Mouse (Mus musculus) neural tube, embryonic 11.5 days (tissue): Measurements from ENCODE around the gene Hist2h2aa1. TPM values are rescaled to one million over a fixed set of nuclear protein-coding genes. Genes with fewer than 3 reads are reported as not detected.
A peak's percentile ranks its signal among the peaks of the same experiment; 100 is the strongest.
"Not testable (repeated sequence)": the region's sequence is repeated elsewhere in the genome, so short reads cannot be mapped to it uniquely, and the experiment has no call there.

ENCODE experiments used
- ATAC-seq: fragments of 200-750 bp; cut with Nextera tagmentation; 2 replicates; pipeline ENCODE4 v1.8.0; 2017; ENCODE audit warnings: moderate number of reproducible peaks, mild to moderate bottlenecking, moderate TSS enrichment, moderate library complexity; ENCODE audit not compliant: insufficient read depth, low FRiP score, low TSS enrichment
- DNase-seq: peaks from one replicate; pipeline ENCODE4 v3.0.0-alpha.2; 2015; ENCODE audit warnings: low spot score
- H3K27ac ChIP-seq: fragments of 300-500 bp; sonication (generic); 2 replicates; pipeline ENCODE4 v1.5.1; 2014; ENCODE audit warnings: low read depth, mild to moderate bottlenecking, low read length
- H3K27me3 ChIP-seq: fragments of 300-500 bp; sonication (generic); 2 replicates; pipeline ENCODE4 v1.6.1; 2014; ENCODE audit warnings: mild to moderate bottlenecking, low read length, mixed read lengths; ENCODE audit not compliant: control insufficient read depth, insufficient read depth
- H3K36me3 ChIP-seq: fragments of 300-500 bp; sonication (generic); 2 replicates; pipeline ENCODE4 v1.6.1; 2014; ENCODE audit warnings: mild to moderate bottlenecking, low read length, moderate library complexity, mixed read lengths; ENCODE audit not compliant: control insufficient read depth, insufficient read depth
- H3K4me1 ChIP-seq: fragments of 300-500 bp; sonication (generic); 2 replicates; pipeline ENCODE4 v1.6.1; 2014; ENCODE audit warnings: low read length, mixed read lengths; ENCODE audit not compliant: control insufficient read depth, insufficient read depth
- H3K4me2 ChIP-seq: fragments of 300-500 bp; sonication (generic); 2 replicates; pipeline ENCODE4 v1.6.1; 2014; ENCODE audit warnings: low read depth, mild to moderate bottlenecking, moderate library complexity
- H3K4me3 ChIP-seq: fragments of 300-500 bp; sonication (generic); 2 replicates; pipeline ENCODE4 v1.5.1; 2014; ENCODE audit warnings: low read depth, low read length
- H3K9ac ChIP-seq: fragments of 300-500 bp; sonication (generic); 2 replicates; pipeline ENCODE4 v1.6.1; 2014; ENCODE audit warnings: mild to moderate bottlenecking, low read length
- H3K9me3 ChIP-seq: fragments of 300-500 bp; sonication (generic); 2 replicates; pipeline ENCODE4 v1.6.1; 2016; ENCODE audit warnings: low read length; ENCODE audit not compliant: control insufficient read depth
- WGBS: fragments of 180-500 bp; shearing (Covaris S2); extraction: QIAGEN DNeasy Blood & Tissue Kit; methylation state at CpG from one replicate; pipeline ENCODE4 v1.1.7; 2014; 5-methylcytosine and 5-hydroxymethylcytosine counted together
- polyA plus RNA-seq: library from polyadenylated mRNA; unstranded; fragments of >200 nt; fragmentation: Nextera tagmentation; extraction: Ambion mirVana; gene quantifications from 2 replicates; pipeline ENCODE4 v1.2.1, GENCODE M21; 2014

Hist2h2aa1 gene
- polyA plus RNA-seq, 1 experiment from 2014 or later: 24.5 TPM

- H3K9ac ChIP-seq: not testable (repeated sequence)
Observed at GRCm38 (mm10) chr3:96246018-96246417, 721 bp downstream of the Hist2h2aa1 start.

GRCm38 (mm10) chr3:96246427-96246856 lies 1.1 kb downstream of the Hist2h2aa1 start, which contains the start of gene Hist2h3c1:
Gene Hist2h3c1 (plus strand): TSS chr3:96246685.
- DNase-seq, H3K9me3 ChIP-seq, H3K27me3 ChIP-seq, H3K36me3 ChIP-seq, H3K4me1 ChIP-seq, H3K27ac ChIP-seq: not testable (repeated sequence)
- H3K4me2 ChIP-seq: peak within 1 kb of the TSS; percentile 54
- H3K4me3 ChIP-seq: peak within 1 kb of the TSS; percentile 32
- peak within 1 kb of the TSS; percentile 64 for H3K9ac ChIP-seq
- WGBS: no CpG with 5 or more reads among the region's 47 CpGs
- peak; percentile 91 for ATAC-seq

More at GRCm38 (mm10) chr3:96246018-96246417, 721 bp downstream of the Hist2h2aa1 start:
- DNase-seq, H3K27me3 ChIP-seq, H3K4me2 ChIP-seq, H3K36me3 ChIP-seq, H3K4me1 ChIP-seq, H3K27ac ChIP-seq, H3K9me3 ChIP-seq: not testable (repeated sequence)
- peak overlapping the region; percentile 23; the same call in 1 of the 2 replicates for H3K4me3 ChIP-seq
- 0% methylated on average over 10 of the region's 21 CpGs for WGBS
- peak; percentile 21 for ATAC-seq

GRCm38 (mm10) chr3:96247356-96248140 lies 2.3 kb downstream of the Hist2h2aa1 start:
- 2% methylated on average over 11 of the region's 11 CpGs for WGBS
- Histone ChIP-seq H3K4me2 (peak overlapping the region; percentile 54), H3K9ac (peak overlapping the region; percentile 64), H3K27me3 (no peaks in the 10 kb centered on the region), H3K27ac (no peak overlapping the region; the same call in 1 of the 2 replicates), H3K36me3 (no peaks in the 10 kb centered on the region), H3K4me1 (peaks cover 7% of the 10 kb centered on the region; the same call in 1 of the 2 replicates), H3K9me3 (no peaks in the 10 kb centered on the region), H3K4me3 (peak overlapping the region; percentile 32)
- DNase-seq (peak; percentile 25), ATAC-seq (no peak)

GRCm38 (mm10) chr3:96248141-96249033 lies 3.1 kb downstream of the Hist2h2aa1 start:
- Histone ChIP-seq H3K27me3 (no peaks in the 10 kb centered on the region), H3K27ac (no peak overlapping the region), H3K36me3 (no peaks in the 10 kb centered on the region), H3K4me1 (peaks cover 7% of the 10 kb centered on the region; the same call in 1 of the 2 replicates), H3K9ac (no peak overlapping the region), H3K9me3 (no peaks in the 10 kb centered on the region), H3K4me2 (peak overlapping the region; percentile 54), H3K4me3 (peak overlapping the region; percentile 32)
- DNase-seq (no peak), ATAC-seq (no peak)
- WGBS: 51% methylated on average over 6 of the region's 6 CpGs

DNA sequence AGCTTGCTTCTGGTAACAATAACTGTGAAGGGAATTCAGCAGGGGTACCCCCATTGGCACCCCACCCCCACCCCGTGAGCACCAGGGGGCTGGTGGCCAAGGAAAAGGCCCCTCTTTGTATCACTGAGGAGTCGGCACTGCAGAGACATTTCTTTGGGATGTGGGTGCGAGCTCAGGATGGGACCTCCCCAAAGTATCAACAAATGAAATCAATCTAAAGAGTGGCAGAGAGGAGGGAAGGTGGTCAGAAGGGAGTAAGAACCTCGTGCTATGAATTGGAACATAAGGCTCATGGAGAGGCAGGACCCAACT lies 3.7 kb downstream of the Hist2h2aa1 start:
- Histone ChIP-seq H3K27ac (no peak overlapping the region), H3K4me3 (peak overlapping the region; percentile 10; the same call in 1 of the 2 replicates), H3K9me3 (no peaks in the 10 kb centered on the region), H3K4me2 (peak overlapping the region; percentile 21), H3K4me1 (peaks cover 7% of the 10 kb centered on the region; the same call in 1 of the 2 replicates), H3K27me3 (no peaks in the 10 kb centered on the region), H3K9ac (no peak overlapping the region), H3K36me3 (no peaks in the 10 kb centered on the region)
- DNase-seq (no peak), ATAC-seq (no peak)
- 62% methylated on average over 4 of the region's 4 CpGs for WGBS

- H3K9ac ChIP-seq: no peak overlapping the region
- H3K27ac ChIP-seq: no peak overlapping the region
- ATAC-seq (no peak), DNase-seq (no peak)
- no peaks in the 10 kb centered on the region for H3K36me3 ChIP-seq
- H3K4me3 ChIP-seq: no peak overlapping the region
- 61% methylated on average over 3 of the region's 3 CpGs for WGBS
- no peaks in the 10 kb centered on the region for H3K27me3 ChIP-seq
- no peak overlapping the region for H3K4me2 ChIP-seq
- 0 out of 2 replicates have a peak, but pooled peaks cover 2% of the 10 kb centered on the region for H3K4me1 ChIP-seq
- no peaks in the 10 kb centered on the region for H3K9me3 ChIP-seq
Observed at GRCm38 (mm10) chr3:96250890-96251289, 5.6 kb downstream of the Hist2h2aa1 start.

GRCm38 (mm10) chr3:96251787-96252186 lies 6.5 kb downstream of the Hist2h2aa1 start:
- H3K9ac ChIP-seq: no peak overlapping the region
- ATAC-seq (no peak), DNase-seq (no peak)
- no peaks in the 10 kb centered on the region for H3K9me3 ChIP-seq
- no peak overlapping the region for H3K4me3 ChIP-seq
- H3K27me3 ChIP-seq: no peaks in the 10 kb centered on the region
- WGBS: 90% methylated on average over 3 of the region's 3 CpGs
- H3K4me1 ChIP-seq: 0 out of 2 replicates have a peak, but pooled peaks cover 2% of the 10 kb centered on the region
- H3K36me3 ChIP-seq: no peaks in the 10 kb centered on the region
- no peak overlapping the region for H3K4me2 ChIP-seq
- no peak overlapping the region for H3K27ac ChIP-seq

- ATAC-seq: no peak
- no peak overlapping the region for H3K27ac ChIP-seq
- H3K27me3 ChIP-seq: no peaks in the 10 kb centered on the region
- no peak overlapping the region for H3K9ac ChIP-seq
- 61% methylated on average over 10 of the region's 10 CpGs for WGBS
- H3K4me3 ChIP-seq: no peak overlapping the region
- DNase-seq: peak; percentile 48
- no peaks in the 10 kb centered on the region for H3K36me3 ChIP-seq
- H3K4me2 ChIP-seq: no peak overlapping the region
- H3K9me3 ChIP-seq: no peaks in the 10 kb centered on the region
- no peaks in the 10 kb centered on the region for H3K4me1 ChIP-seq
Observed at GRCm38 (mm10) chr3:96254683-96255355, 9.5 kb downstream of the Hist2h2aa1 start.
